Mouse (Mus musculus) colon, adult 2 months (tissue): Measurements from ENCODE around the gene Zfp990. TPM values are rescaled to one million over a fixed set of nuclear protein-coding genes. Genes with fewer than 3 reads are reported as not detected.

Source experiments
- polyA plus RNA-seq: library from polyadenylated mRNA; depleted of rRNA; stranded (reverse); fragments of >200 nt; gene quantifications from 2 replicates; pipeline ENCODE4 v1.2.3, GENCODE M21; 2012; rRNA removed

Gene Zfp990
- 0.07 TPM in 1 of 2 replicates, not detected in the other for polyA plus RNA-seq

GRCm38 (mm10) chr4:145510459-145510858 is at the start of gene Zfp990:
Zfp990 (plus strand) TSS chr4:145510759.

GRCm38 (mm10) chr4:145585078-145585477 is 74.5 kb downstream of the Zfp990 start, which contains the start of gene Gm13212:
Gm13212 (plus strand) TSS chr4:145585166.

Other genes with a start within 250 kb of the Zfp990 start
- gene Tnfrsf8, start 195.6 kb upstream of the Zfp990 start, polyA plus RNA-seq = 0.21 and 0.24 TPM in 2 replicates
- 0.07 TPM in 1 of 2 replicates, not detected in the other for gene Gm13212, start 74.4 kb downstream of the Zfp990 start, polyA plus RNA-seq
- not detected in 2 replicates for gene Zfp980, start 159.9 kb downstream of the Zfp990 start, polyA plus RNA-seq